Mouse (Mus musculus): ENCODE measurements around the gene Fcrls.

Fcrls gene

GRCm38 (mm10) chr3:87263436-87263835, at the start of gene Fcrls:
Fcrls (minus strand) TSS chr3:87263738.
- DNase-seq, result no peak

- no peak for DNase-seq
These were observed 46.4 kb upstream of the Fcrls start for GRCm38 (mm10) chr3:87309922-87310321.

- no peak for DNase-seq
These were observed 36.4 kb upstream of the Fcrls start for GRCm38 (mm10) chr3:87299901-87300300.

- DNase-seq, result no peak
These were observed 10.8 kb upstream of the Fcrls start for GRCm38 (mm10) chr3:87274372-87274771.

GRCm38 (mm10) chr3:87266581-87266980, 3.0 kb upstream of the Fcrls start:
- DNase-seq, result no peak

- no peak for DNase-seq
These were observed 8.3 kb downstream of the Fcrls start for GRCm38 (mm10) chr3:87255239-87255638.

GRCm38 (mm10) chr3:87249571-87249970, 14.0 kb downstream of the Fcrls start:
- DNase-seq, result peak in 1 of 2 experiments; percentile 3

- DNase-seq, result no peak
These were observed 16.2 kb downstream of the Fcrls start for GRCm38 (mm10) chr3:87247292-87247691.

- DNase-seq, result peak in 1 of 2 experiments; percentile 26
These were observed 19.9 kb downstream of the Fcrls start for GRCm38 (mm10) chr3:87243654-87244053.

- DNase-seq, result no peak
These were observed 22.6 kb downstream of the Fcrls start for GRCm38 (mm10) chr3:87240909-87241308.

GRCm38 (mm10) chr3:87223636-87224035, 39.9 kb downstream of the Fcrls start:
- no peak for DNase-seq

DNA sequence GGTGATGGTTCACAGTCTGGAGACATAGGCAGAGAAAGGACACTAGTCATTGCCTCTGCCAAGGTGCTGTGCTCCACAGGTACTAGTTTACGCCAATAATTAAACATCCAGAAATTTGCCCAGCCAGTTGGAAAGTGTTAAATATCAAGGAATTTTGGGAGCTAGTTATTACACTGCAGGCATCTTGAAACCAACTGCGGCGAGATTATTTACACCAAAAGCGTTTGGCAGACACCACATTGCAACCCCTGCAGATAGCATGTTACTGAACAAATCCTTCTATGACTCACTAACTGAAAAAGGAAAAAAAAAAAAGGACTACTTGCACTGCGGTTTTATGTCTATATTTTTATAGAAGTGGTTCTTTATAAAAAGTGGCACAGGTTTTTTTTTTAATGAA, 41.2 kb downstream of the Fcrls start:
- DNase-seq, result no peak

DNA sequence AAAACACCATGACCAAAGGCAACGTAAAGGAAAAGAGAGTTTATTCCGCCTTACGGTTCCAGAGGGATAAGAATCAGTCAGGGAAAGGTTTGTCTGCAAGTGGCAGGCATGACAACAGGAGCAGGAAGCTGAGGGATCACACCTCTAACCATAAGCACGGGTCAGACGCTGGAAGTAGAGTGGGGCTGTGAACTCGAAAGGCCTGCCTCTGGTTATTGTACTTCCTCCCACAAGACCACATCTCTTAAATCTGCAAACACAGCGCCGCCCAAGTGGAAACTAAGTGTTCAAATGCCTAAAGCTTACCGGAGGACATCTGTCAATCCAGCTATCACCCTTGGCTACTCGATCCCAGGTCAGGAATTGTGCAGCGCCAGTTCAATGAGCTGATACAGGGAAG, 48.4 kb downstream of the Fcrls start:
- no peak for DNase-seq

DNA sequence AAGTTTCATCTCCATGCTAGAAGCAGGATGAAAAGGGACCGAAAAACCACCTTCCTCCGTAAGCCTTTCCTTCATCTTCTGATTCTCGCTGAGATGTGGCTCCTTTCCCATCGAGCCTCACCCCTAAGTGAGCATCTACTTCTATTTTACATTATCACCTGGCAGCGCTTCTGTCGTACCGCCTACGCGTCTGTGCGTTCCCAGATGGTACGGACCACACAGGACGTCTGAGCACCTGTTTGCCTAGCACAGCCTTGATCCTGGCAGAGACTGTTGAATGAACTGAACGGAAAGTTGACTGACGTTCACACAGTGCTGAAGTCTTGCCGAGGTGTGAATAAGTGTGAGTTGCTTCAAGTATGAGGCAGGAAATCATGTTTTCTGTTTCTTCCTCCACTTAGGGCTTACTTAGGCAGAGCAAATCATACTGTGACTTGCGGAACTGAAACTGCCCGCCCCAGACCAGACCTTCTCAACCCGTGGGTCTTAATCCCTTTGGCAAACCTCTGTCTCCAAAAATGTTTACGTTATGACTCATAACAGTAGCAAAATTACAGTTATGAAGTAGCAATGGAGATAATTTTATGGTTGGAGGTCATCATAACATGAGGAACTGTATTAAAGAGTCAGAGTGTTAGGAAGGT, 49.2 kb downstream of the Fcrls start:
- no peak for DNase-seq

GRCm38 (mm10) chr3:87206336-87207075, 57.0 kb downstream of the Fcrls start:
- DNase-seq, result no peak

All from kidney, postnatal 25 days (tissue).